Mouse (Mus musculus): ENCODE measurements around the gene Olfr403.
A peak's percentile ranks its signal among the peaks of the same experiment; 100 is the strongest.
"Not testable (repeated sequence)": the region's sequence is repeated elsewhere in the genome, so short reads cannot be mapped to it uniquely, and the experiment has no call there.

The Olfr403 gene

DNA sequence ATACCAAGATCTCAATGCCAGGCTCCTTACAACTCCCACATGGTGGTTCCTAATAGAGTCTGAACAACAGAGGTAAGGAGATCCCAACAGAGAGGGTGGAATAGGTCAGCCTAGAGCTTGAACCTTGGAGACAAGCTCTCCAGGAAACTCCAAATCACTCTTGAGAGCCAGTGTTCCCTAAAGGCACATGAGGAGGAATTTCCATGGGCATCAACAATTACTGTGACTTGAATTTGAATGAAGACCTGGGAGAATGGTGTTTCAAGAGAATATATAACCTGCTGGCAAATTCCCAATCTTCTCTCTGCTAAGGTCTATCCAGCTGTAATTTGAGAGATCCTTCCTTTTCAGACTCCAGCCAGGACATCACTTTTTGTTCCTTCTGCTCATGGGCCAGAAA, at the start of gene Olfr403:
TSS of gene Olfr403 (plus strand) at position 301 of the 400 bp plus-strand sequence.
- no peak for DNase-seq

DNA sequence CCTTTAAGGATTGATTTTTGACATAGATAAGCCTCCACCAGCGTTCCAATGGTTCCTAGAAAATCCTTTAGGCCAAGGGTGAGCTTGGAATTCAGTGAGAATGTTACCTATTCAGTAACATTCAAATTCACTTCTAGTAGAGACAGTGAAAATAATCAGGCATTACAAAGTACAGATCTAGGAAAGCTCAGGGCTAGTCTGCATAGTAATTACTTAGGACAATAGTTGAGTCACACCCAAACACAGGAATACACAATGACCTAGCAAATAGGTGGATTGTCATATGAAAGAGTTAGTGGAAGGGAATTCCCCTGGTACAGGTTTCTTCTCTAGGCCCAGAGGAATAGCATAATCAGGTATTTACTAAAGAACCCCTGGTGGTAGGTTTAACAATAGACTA, 46.0 kb upstream of the Olfr403 start:
- not testable (repeated sequence) for DNase-seq

DNA sequence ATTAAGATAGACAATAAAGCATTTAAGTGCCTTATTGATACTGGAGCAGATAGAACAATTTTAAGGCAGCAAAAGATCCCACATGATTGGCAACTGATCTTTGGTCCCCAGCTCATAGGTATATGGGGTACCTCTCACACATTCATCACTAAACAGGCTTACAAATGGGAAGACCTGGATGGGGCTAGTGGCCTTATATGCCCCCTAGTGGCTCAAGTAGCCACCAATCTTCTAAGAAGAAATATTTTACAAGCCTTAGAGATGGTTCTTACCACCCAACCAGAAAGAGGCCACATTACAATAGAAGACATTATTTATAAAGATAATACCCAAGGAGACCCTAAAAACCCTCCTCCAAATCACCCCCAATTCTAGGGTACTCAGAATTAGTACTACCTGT, 40.2 kb upstream of the Olfr403 start:
- DNase-seq: no peak

DNA sequence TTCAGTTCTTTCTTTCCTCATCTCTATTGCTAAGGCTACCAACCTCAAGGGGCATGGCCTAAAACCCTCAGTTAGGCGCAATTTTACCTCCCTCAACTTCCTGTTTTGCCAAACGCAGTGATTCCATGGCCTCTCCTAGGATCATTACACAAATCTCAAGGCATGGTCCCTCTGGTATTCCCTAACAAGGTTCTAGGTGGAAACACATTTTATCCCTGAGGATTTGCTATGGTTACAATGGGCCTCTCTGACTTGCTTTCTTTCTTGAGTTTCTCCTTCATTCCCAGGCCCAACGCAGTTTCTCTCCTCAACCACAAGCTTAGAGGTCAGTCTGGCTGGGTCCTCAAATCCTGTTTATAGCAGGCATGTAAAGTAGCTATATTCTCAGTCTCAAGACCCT, 32.8 kb upstream of the Olfr403 start, which contains the start of gene Olfr402:
TSS of gene Olfr402 (plus strand) at position 301 of the 400 bp plus-strand sequence.
- no peak for DNase-seq

DNA sequence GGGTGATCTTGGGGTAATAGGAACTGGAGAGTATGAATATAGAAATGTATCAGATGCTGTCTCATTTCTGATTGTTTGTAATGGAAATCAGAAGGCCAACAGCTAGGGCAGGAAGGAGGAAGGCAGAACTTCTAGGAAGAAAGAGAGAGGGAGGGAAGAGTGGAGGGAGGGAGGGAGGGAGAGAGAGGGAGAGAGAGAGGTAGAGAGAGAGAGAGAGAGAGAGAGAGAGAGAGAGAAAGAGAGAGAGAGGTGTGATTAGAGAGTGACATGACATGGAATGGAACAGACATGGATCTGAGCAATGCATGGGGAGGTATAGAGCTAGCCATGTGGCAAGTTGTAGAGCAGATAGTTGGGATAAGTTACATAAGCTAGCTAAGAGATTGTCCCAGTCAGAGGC, 17.3 kb upstream of the Olfr403 start:
- DNase-seq: no peak

DNA sequence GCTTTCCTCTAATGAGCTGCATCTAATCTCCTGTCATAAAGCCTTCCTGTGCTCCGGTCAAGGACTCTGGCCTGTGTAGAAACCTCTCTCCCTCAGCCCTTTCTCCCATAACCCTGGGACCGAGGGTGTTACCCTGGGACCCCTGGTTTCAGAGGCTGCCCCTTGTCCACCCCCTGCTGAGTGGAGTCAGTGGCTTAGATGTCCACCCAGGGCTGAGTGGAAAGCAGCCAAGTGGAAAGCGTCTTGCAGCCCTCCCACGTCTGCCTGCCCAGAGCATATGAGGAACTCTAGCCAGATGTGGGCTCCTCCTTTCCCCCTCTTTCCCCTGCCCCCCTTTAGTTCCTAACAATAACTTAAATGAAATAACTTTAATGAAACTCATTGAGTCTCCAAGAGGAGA, 2.9 kb upstream of the Olfr403 start:
- peak; percentile 6 to 37 for DNase-seq

DNA sequence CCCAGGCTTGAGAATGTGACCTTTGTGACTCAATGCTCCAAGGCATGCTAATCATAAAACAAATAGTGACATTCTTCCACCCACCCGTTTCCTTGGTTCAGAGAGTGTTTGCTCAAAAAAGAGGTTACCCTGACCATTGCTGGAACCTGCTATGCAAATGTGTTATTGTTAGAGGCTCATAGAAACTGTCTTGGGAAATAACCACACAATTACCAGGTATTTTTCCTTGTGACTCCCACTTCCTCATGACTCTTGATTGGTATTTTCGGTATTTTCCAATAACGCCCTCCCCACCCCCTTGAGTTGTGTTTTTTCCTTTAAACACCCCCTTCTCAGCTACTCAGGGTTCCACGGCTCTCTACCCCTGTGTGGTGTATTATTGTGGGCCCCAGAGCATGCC, 2.3 kb upstream of the Olfr403 start:
- DNase-seq: no peak

DNA sequence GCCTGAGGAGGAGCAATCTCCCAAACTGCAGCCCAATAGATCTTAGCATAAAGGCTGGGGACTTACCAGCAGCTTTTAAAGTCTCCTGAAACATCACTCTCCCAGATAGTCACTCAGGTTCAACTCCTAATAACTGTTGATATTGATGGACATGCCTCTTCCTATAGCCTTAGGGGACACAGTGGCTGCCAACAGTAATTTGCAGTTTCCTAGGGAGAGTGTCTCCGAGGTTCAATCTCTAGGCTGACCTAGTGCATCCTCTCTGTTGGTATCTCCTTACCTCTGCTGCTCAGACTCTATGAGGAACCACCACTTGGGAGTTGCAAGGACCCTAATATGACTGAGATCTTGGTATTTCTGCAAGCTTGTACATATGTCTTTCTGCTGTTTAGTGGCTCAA, 25.2 kb downstream of the Olfr403 start, which contains the start of gene Olfr43:
TSS of gene Olfr43 (minus strand) at position 101 of the 400 bp plus-strand sequence.
- DNase-seq: no peak

DNA sequence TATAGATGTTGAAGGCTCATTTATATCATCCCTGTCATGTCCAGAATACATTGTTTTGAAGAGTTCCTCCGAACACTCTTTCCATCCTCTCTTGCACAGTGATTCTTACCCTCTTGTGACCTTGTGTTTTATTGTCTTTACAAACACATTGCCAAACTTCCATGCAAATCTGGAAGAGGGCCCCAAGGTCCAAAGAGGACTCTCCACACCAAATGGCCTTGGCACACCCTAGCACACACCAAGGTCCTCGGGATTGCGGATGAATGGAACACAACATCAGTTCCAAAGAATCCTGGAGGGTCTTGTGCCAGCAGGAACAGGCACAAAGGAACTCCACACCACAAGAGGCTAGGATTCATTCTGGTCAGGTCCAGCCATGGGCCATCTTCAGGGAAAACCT, 55.2 kb downstream of the Olfr403 start:
- DNase-seq: no peak

All from kidney, postnatal 25 days (tissue).